Mouse (Mus musculus): Measurements from ENCODE around the gene Dtx2. TPM values are rescaled to one million over a fixed set of nuclear protein-coding genes. Genes with fewer than 3 reads are reported as not detected.

The Dtx2 gene
- total RNA-seq, 2 experiments from 2014 or later = 2.3 to 22.1 TPM

Other genes with a start within 250 kb of the Dtx2 start
- 3.0 TPM in 1 of 2 replicates, not detected in the other for gene Styxl1, start 216.4 kb upstream of the Dtx2 start, total RNA-seq (2014; fragmentation: Nextera tagmentation)
- gene Styxl1, start 216.4 kb upstream of the Dtx2 start, total RNA-seq (2017) = not detected in 2 replicates
- 441 and 446 TPM in 2 replicates for gene Mdh2, start 216.3 kb upstream of the Dtx2 start, total RNA-seq (2014; fragmentation: Nextera tagmentation)
- 207 and 288 TPM in 2 replicates for gene Mdh2, start 216.3 kb upstream of the Dtx2 start, total RNA-seq (2017)
- gene Srrm3, start 187.9 kb upstream of the Dtx2 start, total RNA-seq (2014; fragmentation: Nextera tagmentation) = not detected in 2 replicates
- gene Srrm3, start 187.9 kb upstream of the Dtx2 start, total RNA-seq (2017) = not detected in 2 replicates
- gene Hspb1, start 106.9 kb upstream of the Dtx2 start, total RNA-seq (2014; fragmentation: Nextera tagmentation) = not detected in 2 replicates
- gene Hspb1, start 106.9 kb upstream of the Dtx2 start, total RNA-seq (2017) = not detected in 2 replicates
- gene Ywhag, start 60.2 kb upstream of the Dtx2 start, total RNA-seq (2014; fragmentation: Nextera tagmentation) = 125 and 138 TPM in 2 replicates
- gene Ywhag, start 60.2 kb upstream of the Dtx2 start, total RNA-seq (2017) = 88.3 and 92.5 TPM in 2 replicates
- gene Ssc4d, start 20.3 kb upstream of the Dtx2 start, total RNA-seq (2014; fragmentation: Nextera tagmentation) = 1.7 and 3.2 TPM in 2 replicates
- gene Ssc4d, start 20.3 kb upstream of the Dtx2 start, total RNA-seq (2017) = 3.5 TPM in 1 of 2 replicates, not detected in the other
- gene Zp3, start 14.7 kb upstream of the Dtx2 start, total RNA-seq (2014; fragmentation: Nextera tagmentation) = not detected in 2 replicates
- gene Zp3, start 14.7 kb upstream of the Dtx2 start, total RNA-seq (2017) = not detected in 2 replicates
- gene Upk3b, start 43.7 kb downstream of the Dtx2 start, total RNA-seq (2014; fragmentation: Nextera tagmentation) = not detected in 2 replicates
- gene Upk3b, start 43.7 kb downstream of the Dtx2 start, total RNA-seq (2017) = not detected in 2 replicates
- not detected in 2 replicates for gene Upk3bl, start 59.7 kb downstream of the Dtx2 start, total RNA-seq (2014; fragmentation: Nextera tagmentation)
- gene Upk3bl, start 59.7 kb downstream of the Dtx2 start, total RNA-seq (2017) = not detected in 2 replicates
- gene Rasa4, start 89.1 kb downstream of the Dtx2 start, total RNA-seq (2014; fragmentation: Nextera tagmentation) = 3.9 and 5.2 TPM in 2 replicates
- gene Rasa4, start 89.1 kb downstream of the Dtx2 start, total RNA-seq (2017) = 1.7 and 2.1 TPM in 2 replicates
- 227 and 248 TPM in 2 replicates for gene Polr2j, start 121.8 kb downstream of the Dtx2 start, total RNA-seq (2014; fragmentation: Nextera tagmentation)
- gene Polr2j, start 121.8 kb downstream of the Dtx2 start, total RNA-seq (2017) = 163 and 177 TPM in 2 replicates
- gene Lrwd1, start 141.3 kb downstream of the Dtx2 start, total RNA-seq (2014; fragmentation: Nextera tagmentation) = 64.7 and 67.4 TPM in 2 replicates
- 47.7 and 49.6 TPM in 2 replicates for gene Lrwd1, start 141.3 kb downstream of the Dtx2 start, total RNA-seq (2017)
- 12.1 and 19.2 TPM in 2 replicates for gene Alkbh4, start 141.3 kb downstream of the Dtx2 start, total RNA-seq (2014; fragmentation: Nextera tagmentation)
- 8.1 and 8.5 TPM in 2 replicates for gene Alkbh4, start 141.3 kb downstream of the Dtx2 start, total RNA-seq (2017)
- gene Orai2, start 175.9 kb downstream of the Dtx2 start, total RNA-seq (2014; fragmentation: Nextera tagmentation) = 14.5 and 20.3 TPM in 2 replicates
- gene Orai2, start 175.9 kb downstream of the Dtx2 start, total RNA-seq (2017) = 10.1 and 23.9 TPM in 2 replicates
- gene Prkrip1, start 204.2 kb downstream of the Dtx2 start, total RNA-seq (2014; fragmentation: Nextera tagmentation) = 24.2 and 32.6 TPM in 2 replicates
- 67.4 and 131 TPM in 2 replicates for gene Prkrip1, start 204.2 kb downstream of the Dtx2 start, total RNA-seq (2017)

Data from megakaryocyte-erythroid progenitor cell, adult 5-6 weeks (primary cell).